Mouse (Mus musculus): ENCODE measurements around the gene Adk. TPM values are rescaled to one million over a fixed set of nuclear protein-coding genes. Genes with fewer than 3 reads are reported as not detected.

Gene Adk
- total RNA-seq, 2 experiments from 2014 or later: 94.0 to 111 TPM

DNA sequence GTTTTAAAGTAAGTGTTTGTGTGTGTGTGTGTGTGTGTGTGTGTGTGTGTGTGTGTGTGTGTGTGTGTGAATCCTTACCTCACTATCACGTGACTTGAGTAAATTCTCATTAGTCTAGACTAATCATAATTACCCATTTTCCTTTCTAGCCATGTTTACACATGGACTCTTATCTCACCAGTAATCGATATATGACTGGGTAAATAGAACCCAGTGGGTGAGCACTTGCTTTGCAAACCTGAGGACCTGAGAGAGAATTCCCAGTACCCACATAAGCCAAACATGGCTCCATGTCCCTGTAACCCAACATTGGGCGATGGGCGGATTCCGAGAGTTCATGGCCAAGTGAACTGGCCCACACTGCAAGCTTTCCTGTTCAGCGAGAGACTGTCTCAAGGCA is 74.8 kb downstream of the Adk start:
- DNase-seq: no peak
- intact Hi-C loops (cut with DNase I): no loop called here

DNA sequence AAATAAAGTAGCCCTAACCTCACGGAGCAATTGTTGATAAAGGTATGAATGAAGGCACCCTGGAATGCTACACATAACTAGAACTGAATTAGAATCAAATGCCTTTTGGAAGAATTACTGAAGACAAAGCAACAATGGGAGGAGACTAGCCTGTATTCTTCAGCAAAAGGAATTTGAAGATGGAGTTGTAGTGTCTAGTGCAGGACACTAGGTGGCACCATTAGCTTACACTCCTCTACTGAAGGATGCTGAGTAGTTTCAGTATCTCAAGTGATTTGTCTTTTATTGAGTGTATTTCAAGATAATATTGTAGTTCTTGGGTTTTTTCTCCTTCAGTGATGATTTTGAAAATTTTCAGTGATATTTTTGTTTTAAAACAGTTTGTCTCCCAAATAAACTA is 84.5 kb downstream of the Adk start:
- peak in 1 of 2 experiments; percentile 30 for DNase-seq
- intact Hi-C loops (cut with DNase I): loop anchor here (5.0 kb wide), 1 partner anchor 605 kb away; no protein-coding TSS in a partner anchor

DNA sequence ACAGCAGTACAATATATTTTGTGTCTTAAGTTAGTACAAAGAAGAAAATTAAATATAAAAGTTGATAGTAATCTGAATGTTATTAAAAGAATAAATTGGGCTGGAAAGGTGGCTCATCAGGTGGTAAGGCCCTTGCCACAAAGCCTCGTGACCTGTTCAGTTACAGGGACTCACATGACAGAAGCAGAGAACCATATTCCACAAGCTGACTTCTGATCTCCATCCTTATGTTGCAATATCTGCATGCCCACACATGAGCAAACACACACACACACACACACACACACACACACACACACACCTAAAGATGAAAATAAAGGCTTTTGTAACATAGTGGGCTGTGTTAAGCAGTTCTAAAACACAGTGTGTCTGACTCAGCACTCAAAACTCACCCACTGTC is 90.2 kb downstream of the Adk start:
- no peak for DNase-seq
- intact Hi-C loops (cut with DNase I): loop anchor here (5.0 kb wide), 1 partner anchor 520 kb away; no protein-coding TSS in a partner anchor

DNA sequence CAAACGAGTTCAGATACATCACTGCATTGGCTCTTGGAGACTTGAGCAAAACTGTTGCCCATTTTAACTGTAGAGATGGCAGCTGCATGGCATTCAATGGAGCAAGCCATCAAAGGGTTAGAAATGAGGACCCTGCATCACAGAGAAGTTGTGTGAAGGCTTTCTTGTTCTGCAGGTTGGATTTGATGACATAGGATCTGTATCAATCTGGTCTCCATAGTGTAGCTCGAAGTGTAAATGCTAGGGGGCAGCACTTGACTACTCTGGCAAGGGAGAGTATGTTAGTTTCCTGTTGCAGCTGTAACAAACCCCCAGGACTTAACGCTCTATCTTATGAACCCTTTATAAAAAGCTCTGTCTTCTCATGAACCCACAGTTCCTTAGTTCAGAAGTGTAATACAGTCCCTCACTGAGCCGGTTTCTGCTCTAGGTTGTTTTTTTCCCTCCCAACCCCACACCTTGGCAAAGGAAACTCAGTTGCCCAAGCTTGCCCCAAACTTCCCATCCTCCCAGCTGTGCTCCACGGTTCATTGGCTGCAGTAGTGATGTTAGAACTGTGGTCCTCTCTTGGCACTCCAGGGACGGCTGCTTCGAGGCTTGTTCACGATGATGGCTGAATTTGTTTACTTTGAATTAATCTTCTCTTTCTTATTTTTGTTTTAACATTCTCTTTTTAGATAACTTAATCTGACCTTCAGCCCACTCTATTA is 91.2 kb downstream of the Adk start:
- intact Hi-C loops (cut with DNase I): loop anchor here (5.0 kb wide), 1 partner anchor 519 kb away; no protein-coding TSS in a partner anchor
- peak in 1 of 2 experiments; percentile 11 for DNase-seq

DNA sequence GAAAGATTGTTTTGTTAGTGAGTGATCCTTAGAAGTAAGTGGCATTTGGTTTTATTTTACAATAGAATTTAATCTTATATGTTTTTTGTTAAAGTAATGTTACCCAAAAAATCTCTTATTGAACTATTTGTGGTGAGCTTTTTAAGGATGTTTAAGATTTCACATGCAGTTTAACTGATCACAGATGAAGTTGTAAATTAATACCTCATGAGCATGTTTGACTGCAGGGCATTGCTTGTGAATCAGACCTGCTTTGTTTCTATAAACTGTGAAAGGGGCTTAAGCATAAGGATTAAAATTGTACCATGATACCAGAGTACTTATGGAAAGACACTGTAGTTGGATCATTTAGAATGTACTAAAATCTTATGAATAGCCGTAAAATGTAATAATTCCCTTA is 94.8 kb downstream of the Adk start:
- no peak for DNase-seq
- intact Hi-C loops (cut with DNase I): no loop called here

DNA sequence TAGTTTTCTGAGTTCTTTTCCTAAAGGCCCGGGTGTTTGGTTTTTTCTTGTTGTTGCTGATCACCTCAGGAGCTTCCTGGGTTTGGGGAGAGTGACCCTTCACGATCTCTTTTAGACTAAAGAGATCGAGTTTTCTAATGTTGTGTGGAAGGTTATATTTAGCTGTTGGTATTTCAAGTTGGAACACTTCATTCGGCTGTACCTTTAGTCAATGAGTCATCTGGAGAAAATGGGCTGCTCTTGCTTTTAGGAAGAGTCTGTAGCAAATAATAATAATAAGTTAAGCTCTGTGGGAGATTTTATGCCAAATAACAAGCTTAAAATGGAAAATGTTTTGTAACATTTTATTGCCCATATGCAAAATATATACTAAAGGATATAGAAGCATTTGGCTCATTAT is 97.9 kb downstream of the Adk start:
- intact Hi-C loops (cut with DNase I): no loop called here
- no peak for DNase-seq

DNA sequence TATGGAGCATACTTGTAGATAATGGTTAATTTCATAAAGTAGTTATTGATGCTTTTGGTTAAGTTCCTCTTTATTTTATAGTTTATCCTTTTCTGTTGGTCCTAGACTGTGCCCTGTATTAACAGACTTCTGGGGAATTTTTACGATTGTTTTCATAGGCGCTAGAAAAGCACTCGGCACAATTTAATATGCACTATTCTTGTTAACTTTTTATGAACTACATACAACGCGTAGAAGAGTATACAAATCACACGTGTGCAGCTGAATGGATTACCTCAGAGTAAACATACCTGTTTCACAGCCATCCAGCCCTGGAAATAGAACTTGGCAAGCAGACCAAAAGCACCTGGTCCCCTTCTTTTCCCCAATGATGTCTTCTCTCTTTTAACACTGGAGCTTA is 99.7 kb downstream of the Adk start:
- no peak for DNase-seq
- intact Hi-C loops (cut with DNase I): no loop called here

DNA sequence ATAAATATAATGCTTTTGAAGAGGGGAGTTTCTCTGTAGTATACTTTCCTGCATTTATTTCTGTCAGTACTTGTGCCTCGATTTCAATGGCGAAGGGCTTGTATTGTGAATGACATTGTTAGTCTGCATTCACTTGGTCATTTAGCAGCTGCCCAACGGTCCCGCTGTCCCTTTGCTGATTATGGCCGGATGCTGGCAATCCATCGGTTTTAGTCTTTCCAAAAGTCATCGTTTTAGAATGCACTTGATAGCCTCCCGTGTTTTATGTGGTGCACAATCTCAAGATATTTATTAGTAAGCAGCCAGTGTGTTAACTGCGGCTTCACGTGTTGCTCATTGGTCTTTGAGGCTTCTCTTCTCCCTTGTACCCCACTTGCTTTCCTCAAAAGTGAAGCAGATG is 113.3 kb downstream of the Adk start:
- intact Hi-C loops (cut with DNase I): no loop called here
- DNase-seq: no peak

DNA sequence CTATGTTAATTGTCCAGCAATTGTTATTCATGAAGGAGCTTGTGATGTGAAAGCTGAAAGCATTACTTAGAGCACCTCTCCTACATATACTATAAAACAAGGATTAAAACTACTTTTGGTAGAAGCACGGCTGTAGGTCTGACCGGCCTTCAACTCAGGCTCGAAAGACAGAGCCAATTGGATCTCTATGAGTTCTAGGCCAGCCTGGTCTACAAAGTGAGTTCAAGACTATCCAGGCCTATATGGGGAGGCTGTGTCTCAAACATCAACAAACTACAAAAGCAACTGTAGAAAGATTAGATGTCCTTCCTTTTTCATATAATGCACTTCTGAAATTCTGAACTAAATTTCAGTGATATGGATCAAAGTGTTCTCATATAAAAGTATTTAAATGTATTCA is 113.7 kb downstream of the Adk start:
- no peak for DNase-seq
- intact Hi-C loops (cut with DNase I): no loop called here

DNA sequence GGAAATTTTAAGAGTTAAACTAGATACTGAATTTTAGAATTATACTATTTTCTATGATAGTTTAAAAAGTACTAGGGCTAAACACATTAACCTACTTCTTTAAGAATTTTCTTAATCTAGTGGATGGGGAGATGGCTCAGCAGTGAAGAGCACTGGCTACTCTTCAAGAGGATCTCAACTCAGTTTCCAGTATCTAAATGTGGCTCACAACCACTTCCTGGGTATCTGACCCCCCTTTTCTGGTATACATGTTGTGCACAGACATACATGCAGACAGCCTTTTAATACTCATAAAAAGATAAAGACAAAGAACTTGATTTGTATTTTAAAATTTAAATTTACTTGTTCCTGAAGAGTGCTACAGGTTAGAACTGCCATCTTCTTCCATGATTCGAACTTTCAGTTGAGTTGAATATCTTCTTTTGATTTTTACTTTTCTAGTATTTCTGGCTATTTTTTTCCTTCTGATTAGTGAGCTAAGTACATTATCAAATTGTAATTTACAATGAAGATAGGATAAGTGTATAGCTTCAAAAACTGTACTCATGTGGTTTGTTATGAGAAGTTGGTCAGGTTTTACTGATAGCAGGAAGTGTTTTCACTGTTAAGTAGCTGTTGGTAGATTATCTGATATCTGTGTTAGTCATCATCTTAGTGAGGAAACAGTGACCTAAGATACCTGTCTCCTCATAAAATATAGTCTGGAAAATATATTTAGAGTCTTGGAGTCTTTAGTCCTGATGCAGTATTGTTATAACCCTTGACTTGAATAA is 121.8 kb downstream of the Adk start:
- DNase-seq: no peak
- intact Hi-C loops (cut with DNase I): no loop called here

DNA sequence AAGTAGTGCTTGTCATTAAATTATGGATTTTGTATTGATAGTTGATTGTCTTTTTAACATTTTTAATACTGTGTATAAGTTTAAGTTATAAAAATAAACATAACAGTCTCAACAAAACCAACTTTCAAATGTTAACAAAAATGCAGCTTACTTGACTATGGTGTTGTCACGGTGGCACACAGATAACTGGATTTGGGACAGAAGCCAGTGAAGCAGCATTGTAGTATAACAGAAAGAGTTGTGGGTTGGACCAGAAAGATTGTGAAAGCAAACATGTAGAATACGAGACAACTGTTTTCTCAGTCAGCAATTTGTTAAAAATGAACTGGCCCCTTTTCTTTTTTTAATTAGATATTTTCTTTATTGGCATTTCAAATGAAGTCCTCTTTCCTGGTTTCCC is 122.4 kb downstream of the Adk start:
- DNase-seq: no peak
- intact Hi-C loops (cut with DNase I): no loop called here

DNA sequence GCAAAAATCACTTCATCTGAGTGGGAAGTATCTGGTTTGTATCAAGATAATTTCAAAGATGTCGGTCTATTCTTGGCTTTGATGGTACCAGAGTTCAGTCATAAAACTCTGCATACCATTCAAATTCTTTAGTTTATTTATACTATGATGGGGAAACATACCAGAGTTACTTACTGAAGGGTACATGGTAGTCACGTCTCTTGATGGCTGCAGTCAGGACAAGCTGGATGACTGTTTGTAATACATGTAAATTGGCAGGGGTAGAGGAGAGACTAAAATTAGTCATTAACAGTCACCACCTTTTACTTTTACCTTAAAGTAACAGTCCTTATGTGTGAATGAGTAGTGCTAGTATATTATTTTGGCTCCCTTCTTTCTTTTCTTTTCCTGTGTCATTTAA is 125.4 kb downstream of the Adk start:
- no peak for DNase-seq
- intact Hi-C loops (cut with DNase I): no loop called here

DNA sequence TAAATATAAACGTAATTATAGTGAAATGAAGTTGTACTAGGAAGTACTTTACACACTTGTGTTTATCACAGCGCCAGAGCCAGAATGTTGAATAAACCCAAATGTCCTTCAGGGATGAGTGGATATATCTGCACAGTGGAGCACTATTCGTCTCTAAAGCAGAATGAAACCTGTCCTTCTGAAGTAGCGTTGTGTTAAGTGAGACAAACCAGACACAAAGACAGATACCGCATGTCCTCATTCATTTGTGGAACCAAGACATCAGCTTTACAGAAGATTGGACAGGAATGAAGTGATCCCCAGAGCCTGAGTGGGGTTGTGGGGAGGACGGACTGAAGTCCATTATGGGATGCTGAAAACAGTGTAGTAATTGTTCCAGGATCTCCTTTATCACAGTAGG is 126.0 kb downstream of the Adk start:
- DNase-seq: no peak
- intact Hi-C loops (cut with DNase I): no loop called here

DNA sequence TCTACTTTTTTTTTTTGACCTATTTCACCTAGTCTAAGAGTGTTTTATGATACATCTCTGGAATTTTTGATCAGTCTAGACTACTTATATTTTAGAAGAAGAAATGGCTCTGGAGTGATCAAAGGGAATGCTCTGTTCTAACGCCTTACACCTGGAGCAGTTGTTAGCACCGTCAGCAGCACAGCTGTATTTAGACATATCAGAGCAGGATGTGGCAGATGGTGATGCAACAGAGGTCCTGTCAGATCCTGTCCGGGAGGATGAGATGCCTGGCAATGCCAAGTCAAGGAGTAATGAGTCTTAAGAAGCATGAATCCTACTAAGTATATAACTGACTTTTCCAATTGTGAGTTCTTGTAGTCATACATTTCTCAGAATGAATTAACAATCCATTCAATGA is 128.7 kb downstream of the Adk start:
- no peak for DNase-seq
- intact Hi-C loops (cut with DNase I): no loop called here

DNA sequence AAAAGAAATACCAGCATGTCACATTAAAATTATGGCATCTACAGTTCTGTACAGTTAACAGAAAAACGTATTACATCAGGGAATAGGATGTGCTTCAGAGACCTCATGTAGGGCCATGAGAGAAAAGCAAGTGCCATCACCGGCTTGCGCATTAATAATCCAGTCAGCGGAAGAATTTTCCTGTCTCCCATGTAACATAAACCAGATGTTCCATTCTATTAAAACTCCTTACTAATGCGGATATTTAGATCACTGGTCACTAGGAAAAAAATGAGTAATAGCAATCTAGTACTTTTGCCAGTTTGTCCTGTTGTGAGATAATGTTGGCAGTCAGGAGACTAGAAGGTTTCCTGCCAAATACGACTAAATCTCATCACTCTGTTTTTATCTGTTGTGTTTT is 139.6 kb downstream of the Adk start:
- intact Hi-C loops (cut with DNase I): no loop called here
- DNase-seq: no peak

DNA sequence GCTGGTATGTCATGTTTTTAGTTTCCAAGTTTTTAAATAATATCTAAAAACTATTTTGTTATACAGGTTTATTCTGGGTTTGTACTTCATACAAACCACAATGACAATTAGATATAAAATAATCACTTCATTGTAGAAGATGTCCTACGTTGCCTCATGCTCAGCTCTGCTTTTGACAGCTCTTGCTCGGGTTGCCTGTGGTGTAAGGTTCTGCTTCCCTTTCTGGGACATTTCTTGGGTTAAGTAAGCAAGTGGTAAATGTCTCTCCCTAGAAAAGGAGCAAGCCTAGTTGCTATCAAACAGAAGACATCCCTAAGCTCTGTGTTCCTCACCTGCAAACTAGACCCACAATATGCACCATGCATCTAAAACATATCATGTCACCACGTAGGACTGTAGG is 140.4 kb downstream of the Adk start:
- intact Hi-C loops (cut with DNase I): no loop called here

DNA sequence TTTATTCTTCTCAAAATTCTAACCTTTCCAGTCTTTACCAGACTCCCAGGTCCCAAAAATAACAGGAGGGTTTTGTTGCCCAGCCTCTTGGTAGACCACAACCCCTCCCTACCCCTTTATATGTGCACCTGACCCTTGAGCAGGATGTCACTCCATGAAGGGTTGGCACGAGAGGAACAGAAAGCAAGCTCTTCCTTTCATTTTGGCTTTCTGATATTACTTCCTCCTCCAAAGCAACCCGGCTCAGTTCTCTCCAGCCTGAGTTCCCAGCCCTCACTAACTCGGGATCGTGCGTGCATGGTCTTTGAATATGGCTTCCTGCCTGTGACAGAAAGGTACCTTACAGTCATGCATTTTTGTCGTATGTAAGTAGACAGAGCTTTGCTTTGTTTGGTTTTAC is 142.0 kb downstream of the Adk start:
- intact Hi-C loops (cut with DNase I): no loop called here

More for the DNA sequence above, 140.4 kb downstream of the Adk start:
- DNase-seq: no peak

DNA sequence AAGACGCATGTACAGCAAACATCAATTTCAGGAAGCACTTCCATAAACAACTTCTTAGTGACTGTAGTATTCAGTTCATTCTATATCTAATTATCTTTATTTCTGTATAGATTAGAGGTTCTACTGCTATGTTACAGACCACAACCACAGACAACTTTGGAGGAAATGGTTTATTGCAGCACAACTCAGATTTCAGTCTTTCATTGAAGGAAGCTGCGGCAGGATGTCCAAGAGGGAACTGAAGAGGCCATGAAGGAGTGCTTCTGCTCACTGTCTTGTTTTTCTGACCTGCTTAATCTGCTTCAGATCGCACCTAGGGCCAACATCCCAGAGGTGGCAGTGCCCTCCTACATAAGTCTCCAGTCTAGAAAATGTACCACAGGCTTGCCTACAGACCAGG is 148.5 kb downstream of the Adk start:
- intact Hi-C loops (cut with DNase I): no loop called here
- no peak for DNase-seq

More for the DNA sequence above, 142.0 kb downstream of the Adk start:
- DNase-seq: no peak

DNA sequence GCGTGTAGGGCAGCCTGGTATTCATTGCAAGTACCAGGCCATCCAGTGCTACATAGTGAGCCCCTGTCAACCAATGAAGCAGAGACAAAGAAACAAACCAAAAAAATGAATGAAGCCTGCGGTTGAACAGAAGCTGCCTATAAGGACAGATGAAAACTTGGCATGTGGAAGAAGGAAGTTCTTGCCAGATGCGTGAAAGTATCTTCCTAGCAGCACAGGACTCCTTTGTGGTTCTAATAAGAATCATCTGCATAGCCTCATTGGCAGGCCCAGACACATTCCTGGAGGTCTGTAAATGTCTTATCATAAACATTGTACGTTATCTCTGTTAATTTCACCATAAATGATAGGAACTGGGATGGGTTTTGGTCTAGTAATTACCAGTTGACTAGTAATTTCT is 154.1 kb downstream of the Adk start:
- no peak for DNase-seq
- intact Hi-C loops (cut with DNase I): no loop called here

DNA sequence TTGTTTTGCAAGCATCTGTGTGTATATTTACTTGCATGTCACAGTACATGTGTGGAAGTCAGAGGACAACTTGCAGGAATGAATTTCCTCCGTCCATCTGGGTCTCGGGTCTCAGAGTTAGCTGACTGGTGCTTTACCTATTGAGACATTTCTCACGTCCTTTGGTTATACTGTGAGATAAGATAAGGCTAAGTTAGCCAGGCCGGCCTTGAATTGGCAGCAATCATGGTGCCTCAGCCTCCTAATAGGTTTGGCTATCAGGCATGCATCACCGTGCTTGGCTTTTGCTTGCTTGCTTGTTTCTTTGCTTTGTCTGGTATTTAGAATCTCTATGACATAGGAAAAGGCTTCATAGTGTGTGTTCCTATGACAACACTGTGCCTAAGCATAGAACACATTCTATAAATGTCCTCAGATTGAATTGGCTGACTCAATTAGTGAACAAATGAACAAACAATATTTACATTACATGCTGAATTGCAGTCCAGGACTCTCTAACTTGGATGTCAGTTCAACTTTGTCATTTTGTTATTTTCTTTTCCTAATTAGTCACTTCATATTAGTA is 169.3 kb downstream of the Adk start:
- intact Hi-C loops (cut with DNase I): no loop called here
- DNase-seq: no peak

DNA sequence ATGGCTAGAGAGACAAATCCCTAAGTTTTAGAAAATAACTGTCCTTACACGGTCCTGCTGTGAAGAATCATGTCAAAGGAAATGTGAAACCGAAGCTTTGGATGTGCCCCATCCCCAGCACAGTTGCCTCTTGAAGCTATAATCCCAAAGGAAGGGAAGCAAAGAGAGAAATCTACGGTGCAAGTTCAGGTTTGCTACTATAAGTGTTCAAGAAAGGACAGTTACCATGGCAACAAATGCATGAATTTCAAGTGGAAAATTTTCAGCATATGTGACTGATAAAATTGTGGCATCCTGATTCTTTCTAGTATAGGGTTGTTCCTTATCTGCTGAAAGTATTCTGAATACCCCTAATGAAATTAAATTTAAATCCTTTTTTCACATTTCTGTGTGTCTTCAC is 169.8 kb downstream of the Adk start:
- DNase-seq: no peak
- intact Hi-C loops (cut with DNase I): no loop called here

DNA sequence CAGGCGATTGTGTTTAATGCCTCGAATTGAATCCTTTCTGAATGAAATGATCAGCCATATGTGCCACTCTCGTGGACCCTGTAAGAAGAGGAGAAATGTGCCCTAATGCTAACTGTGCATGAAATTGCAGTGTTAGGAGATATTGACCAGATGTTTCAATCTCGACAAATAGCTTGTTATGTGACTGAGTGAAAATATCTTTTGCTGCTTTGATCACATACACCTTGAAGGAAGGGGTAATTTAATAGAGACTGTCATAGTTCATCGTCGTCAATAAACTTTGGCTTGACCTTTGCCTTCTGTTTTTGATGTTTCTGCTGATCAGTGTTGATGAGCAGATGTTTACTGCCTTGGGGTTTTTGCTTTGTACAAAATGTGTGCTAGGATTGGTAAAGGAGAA is 171.1 kb downstream of the Adk start:
- no peak for DNase-seq
- intact Hi-C loops (cut with DNase I): no loop called here

All from gastrocnemius, postnatal 36 days (tissue).